Mouse (Mus musculus) left cerebral cortex, adult 18-20 months (tissue): ENCODE measurements around the gene Utp15. TPM values are rescaled to one million over a fixed set of nuclear protein-coding genes. Genes with fewer than 3 reads are reported as not detected.

Source experiments
- DNase-seq, 2 experiments: peaks; one replicate each; pipeline ENCODE4 v3.0.0; 2021 to 2022; ENCODE audit warnings: low spot score in 2 of 2, mixed read lengths in 1 of 2
- total RNA-seq, 2 experiments: library from RNA; stranded (reverse); gene quantifications; 2 replicates each; pipeline ENCODE4 v1.2.3; 2021

Gene Utp15
- total RNA-seq, 2 experiments from 2014 or later, result 22.5 to 22.8 TPM

- DNase-seq, result peak; percentile 44 to 78
Measured at GRCm38 (mm10) chr13:98254921-98255320, 7.9 kb downstream of the Utp15 start.

GRCm38 (mm10) chr13:98249594-98249993 lies 13.2 kb downstream of the Utp15 start:
- no peak for DNase-seq

- no peak for DNase-seq
Measured at GRCm38 (mm10) chr13:98245386-98245785, 17.5 kb downstream of the Utp15 start.

- no peak for DNase-seq
Measured at GRCm38 (mm10) chr13:98244571-98245350, 18.1 kb downstream of the Utp15 start.

GRCm38 (mm10) chr13:98241531-98242282 lies 21.1 kb downstream of the Utp15 start:
- no peak for DNase-seq

- peak; percentile 73 to 87 for DNase-seq
Measured at GRCm38 (mm10) chr13:98239978-98240641, 22.7 kb downstream of the Utp15 start.

- no peak for DNase-seq
Measured at GRCm38 (mm10) chr13:98235451-98235850, 27.4 kb downstream of the Utp15 start.

GRCm38 (mm10) chr13:98230511-98230910 lies 32.3 kb downstream of the Utp15 start:
- DNase-seq, result no peak

- no peak for DNase-seq
Measured at GRCm38 (mm10) chr13:98226225-98226624, 36.6 kb downstream of the Utp15 start.

GRCm38 (mm10) chr13:98222848-98223247 lies 40.0 kb downstream of the Utp15 start:
- DNase-seq, result peak; percentile 13 to 15

- no peak for DNase-seq
Measured at GRCm38 (mm10) chr13:98210137-98210536, 52.7 kb downstream of the Utp15 start.

GRCm38 (mm10) chr13:98208842-98209241 lies 54.0 kb downstream of the Utp15 start:
- DNase-seq, result peak; percentile 20 to 21

- no peak for DNase-seq
Measured at GRCm38 (mm10) chr13:98206546-98206870, 56.3 kb downstream of the Utp15 start.

- peak; percentile 47 to 53 for DNase-seq
Measured at GRCm38 (mm10) chr13:98205771-98206545, 56.9 kb downstream of the Utp15 start, which contains the start of gene Arhgef28. Arhgef28 (minus strand) TSS chr13:98206439.

- DNase-seq, result no peak
Measured at GRCm38 (mm10) chr13:98205111-98205510, 57.7 kb downstream of the Utp15 start.

- DNase-seq, result no peak
Measured at GRCm38 (mm10) chr13:98204371-98204770, 58.5 kb downstream of the Utp15 start.

- no peak for DNase-seq
Measured at GRCm38 (mm10) chr13:98201436-98201835, 61.4 kb downstream of the Utp15 start.
